Mouse (Mus musculus): ENCODE results near the gene Nxn.

DNA sequence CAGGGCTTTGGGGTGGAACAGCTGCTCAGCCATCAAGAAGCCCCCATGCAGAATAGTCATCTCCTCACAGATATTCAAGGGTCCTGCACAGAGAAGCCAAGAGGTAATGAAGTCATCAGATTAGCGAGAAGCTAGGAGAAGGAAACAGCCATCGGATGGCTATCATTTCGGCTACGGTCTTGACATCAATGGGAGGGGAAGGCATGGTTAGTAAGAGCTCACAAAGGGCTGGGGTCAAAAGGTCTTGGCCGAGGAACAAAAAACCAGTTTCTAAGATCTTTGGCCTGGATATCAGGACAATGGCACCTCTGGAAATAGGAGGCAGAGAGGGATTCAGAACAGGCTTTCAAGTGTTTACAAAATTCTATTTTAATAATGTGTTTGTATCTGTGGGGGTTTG lies 185.1 kb downstream of the Nxn start:
- TF ChIP-seq CTCF (IDR thresholded peaks at IDR 0.05; ENCODE audit: low read depth), result no peak
- no peak for TF ChIP-seq EP300 (IDR thresholded peaks at IDR 0.05; ENCODE audit: low read depth)

Data from heart, postnatal 0 days (tissue).